Mouse (Mus musculus): ENCODE data around the gene Micu2. TPM values are rescaled to one million over a fixed set of nuclear protein-coding genes. Genes with fewer than 3 reads are reported as not detected.

Micu2 gene
- total and polyA plus RNA-seq, 2 experiments from 2014 or later: 43.5 to 69.1 TPM

DNA sequence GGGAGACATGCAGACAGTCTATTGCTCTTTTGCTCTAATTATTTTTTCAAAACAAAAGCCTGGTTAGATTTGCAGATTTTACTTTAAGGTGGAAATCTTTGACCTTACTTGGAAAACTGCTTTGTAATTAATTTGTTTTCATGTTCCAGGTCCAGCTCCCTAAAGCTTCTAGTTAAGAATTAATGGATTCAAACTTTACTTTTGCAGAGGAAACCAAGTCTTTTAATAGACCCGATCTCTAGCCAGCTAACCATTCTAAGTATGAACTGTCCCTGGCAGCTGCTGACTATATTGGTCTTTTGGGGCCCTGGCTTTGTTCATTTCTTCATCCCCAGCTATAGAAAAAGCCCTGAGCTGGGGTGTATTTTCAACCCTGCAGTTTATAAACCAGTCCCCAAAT is 3.1 kb upstream of the Micu2 start:
- no peak for ATAC-seq
- no peak for TF ChIP-seq CTCF (IDR thresholded peaks at IDR 0.05; ENCODE audit: low read depth)
- WGBS: 84% methylated on average over 1 of the region's 1 CpGs

GRCm38 (mm10) chr14:57999402-57999734 is 306 bp upstream of the Micu2 start:
- peak overlapping the region; percentile 89 for H3K4me2 ChIP-seq (ENCODE audit: low read depth, low read length)
- H3K27me3 ChIP-seq (ENCODE audit: insufficient read depth, low read length): no peaks in the 10 kb centered on the region

More for the DNA sequence above, 3.1 kb upstream of the Micu2 start:
- no peaks in the 10 kb centered on the region for H3K36me3 ChIP-seq (ENCODE audit: insufficient read depth, low read length)
- no peaks in the 10 kb centered on the region for H3K4me1 ChIP-seq (ENCODE audit: insufficient read depth, low read length)
- H3K9ac ChIP-seq (replicated peaks; ENCODE audit: low read length): no peak overlapping the region
- DNase-seq (ENCODE audit: low spot score): no peak
- H3K9me3 ChIP-seq (ENCODE audit: low read length): no peaks in the 10 kb centered on the region
- H3K27ac ChIP-seq: no peak overlapping the region
- H3K4me2 ChIP-seq (ENCODE audit: low read depth, low read length): no peak overlapping the region
- H3K27me3 ChIP-seq (ENCODE audit: insufficient read depth, low read length): no peaks in the 10 kb centered on the region
- H3K4me3 ChIP-seq (ENCODE audit: low read length): no peak overlapping the region

GRCm38 (mm10) chr14:57997431-57997830 is 1.6 kb downstream of the Micu2 start:
- Histone ChIP-seq H3K9me3 (ENCODE audit: low read length) (no peaks in the 10 kb centered on the region), H3K27ac (no peak overlapping the region), H3K9ac (replicated peaks; ENCODE audit: low read length) (no peak overlapping the region), H3K4me1 (ENCODE audit: insufficient read depth, low read length) (no peaks in the 10 kb centered on the region), H3K27me3 (ENCODE audit: insufficient read depth, low read length) (no peaks in the 10 kb centered on the region), H3K4me3 (ENCODE audit: low read length) (no peak overlapping the region), H3K36me3 (ENCODE audit: insufficient read depth, low read length) (no peaks in the 10 kb centered on the region), H3K4me2 (ENCODE audit: low read depth, low read length) (no peak overlapping the region)
- ATAC-seq (no peak), DNase-seq (ENCODE audit: low spot score) (no peak)
- no peak for TF ChIP-seq CTCF (IDR thresholded peaks at IDR 0.05; ENCODE audit: low read depth)
- WGBS: 81% methylated on average over 1 of the region's 1 CpGs

More at GRCm38 (mm10) chr14:57999402-57999734, 306 bp upstream of the Micu2 start:
- WGBS: 34% methylated on average over 5 of the region's 5 CpGs
- Histone ChIP-seq H3K36me3 (ENCODE audit: insufficient read depth, low read length) (no peaks in the 10 kb centered on the region), H3K4me3 (ENCODE audit: low read length) (peak overlapping the region; percentile 92), H3K27ac (peak overlapping the region; percentile 85; the same call in 1 of the 2 replicates), H3K9me3 (ENCODE audit: low read length) (no peaks in the 10 kb centered on the region), H3K9ac (replicated peaks; ENCODE audit: low read length) (no peak overlapping the region; the same call in 1 of the 2 replicates), H3K4me1 (ENCODE audit: insufficient read depth, low read length) (no peaks in the 10 kb centered on the region)
- ATAC-seq: no peak
- DNase-seq (ENCODE audit: low spot score): no peak
- peak; percentile 19; the same call in 1 of the 2 replicates for TF ChIP-seq CTCF (IDR thresholded peaks at IDR 0.05; ENCODE audit: low read depth)

- H3K27me3 ChIP-seq (ENCODE audit: insufficient read depth, low read length): no peaks in the 10 kb centered on the region
- H3K9me3 ChIP-seq (ENCODE audit: low read length): no peaks in the 10 kb centered on the region
- H3K4me3 ChIP-seq (ENCODE audit: low read length): no peak overlapping the region
- DNase-seq (ENCODE audit: low spot score) (no peak), ATAC-seq (no peak)
- 94% methylated on average over 3 of the region's 3 CpGs for WGBS
- H3K36me3 ChIP-seq (ENCODE audit: insufficient read depth, low read length): no peaks in the 10 kb centered on the region
- no peaks in the 10 kb centered on the region for H3K4me1 ChIP-seq (ENCODE audit: insufficient read depth, low read length)
- 0 out of 2 replicates have a peak, but pooled peaks have one; percentile 16 for TF ChIP-seq CTCF (IDR thresholded peaks at IDR 0.05; ENCODE audit: low read depth)
- H3K9ac ChIP-seq (replicated peaks; ENCODE audit: low read length): no peak overlapping the region
- no peak overlapping the region for H3K27ac ChIP-seq
- H3K4me2 ChIP-seq (ENCODE audit: low read depth, low read length): no peak overlapping the region
These were observed 2.9 kb downstream of the Micu2 start for GRCm38 (mm10) chr14:57996210-57996609.

DNA sequence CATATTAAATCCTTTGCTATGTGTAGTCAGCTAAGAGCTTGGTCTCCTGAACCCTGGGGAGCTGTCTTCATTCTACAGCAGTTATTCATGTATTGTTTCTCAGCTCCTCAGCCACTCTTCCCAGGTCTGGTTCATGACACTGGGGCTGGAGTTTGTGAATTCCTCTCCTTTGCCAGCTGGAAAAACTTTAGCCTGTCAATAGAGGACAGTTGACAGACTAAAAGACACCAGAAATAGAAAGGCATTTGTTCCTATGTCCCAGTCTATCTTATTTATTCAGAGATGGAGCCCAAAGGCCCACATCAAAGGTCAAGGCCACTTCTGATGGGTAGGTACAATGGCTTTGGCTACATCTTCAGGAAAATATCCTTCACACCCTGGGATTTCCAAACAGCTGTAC is 7.3 kb downstream of the Micu2 start:
- no peak overlapping the region for H3K27ac ChIP-seq
- no peaks in the 10 kb centered on the region for H3K9me3 ChIP-seq (ENCODE audit: low read length)
- no peaks in the 10 kb centered on the region for H3K27me3 ChIP-seq (ENCODE audit: insufficient read depth, low read length)
- no peak overlapping the region for H3K4me2 ChIP-seq (ENCODE audit: low read depth, low read length)
- TF ChIP-seq CTCF (IDR thresholded peaks at IDR 0.05; ENCODE audit: low read depth): no peak
- no peaks in the 10 kb centered on the region for H3K36me3 ChIP-seq (ENCODE audit: insufficient read depth, low read length)
- ATAC-seq (no peak), DNase-seq (ENCODE audit: low spot score) (no peak)
- H3K9ac ChIP-seq (replicated peaks; ENCODE audit: low read length): no peak overlapping the region
- H3K4me1 ChIP-seq (ENCODE audit: insufficient read depth, low read length): no peaks in the 10 kb centered on the region
- H3K4me3 ChIP-seq (ENCODE audit: low read length): no peak overlapping the region

GRCm38 (mm10) chr14:57989162-57989561 is 9.9 kb downstream of the Micu2 start:
- Histone ChIP-seq H3K4me1 (ENCODE audit: insufficient read depth, low read length) (no peaks in the 10 kb centered on the region), H3K27ac (no peak overlapping the region), H3K4me3 (ENCODE audit: low read length) (no peak overlapping the region), H3K27me3 (ENCODE audit: insufficient read depth, low read length) (no peaks in the 10 kb centered on the region), H3K9ac (replicated peaks; ENCODE audit: low read length) (no peak overlapping the region), H3K9me3 (ENCODE audit: low read length) (no peaks in the 10 kb centered on the region), H3K36me3 (ENCODE audit: insufficient read depth, low read length) (no peaks in the 10 kb centered on the region), H3K4me2 (ENCODE audit: low read depth, low read length) (no peak overlapping the region)
- DNase-seq (ENCODE audit: low spot score) (no peak), ATAC-seq (no peak)
- TF ChIP-seq CTCF (IDR thresholded peaks at IDR 0.05; ENCODE audit: low read depth): no peak
- 98% methylated on average over 2 of the region's 2 CpGs for WGBS

DNA sequence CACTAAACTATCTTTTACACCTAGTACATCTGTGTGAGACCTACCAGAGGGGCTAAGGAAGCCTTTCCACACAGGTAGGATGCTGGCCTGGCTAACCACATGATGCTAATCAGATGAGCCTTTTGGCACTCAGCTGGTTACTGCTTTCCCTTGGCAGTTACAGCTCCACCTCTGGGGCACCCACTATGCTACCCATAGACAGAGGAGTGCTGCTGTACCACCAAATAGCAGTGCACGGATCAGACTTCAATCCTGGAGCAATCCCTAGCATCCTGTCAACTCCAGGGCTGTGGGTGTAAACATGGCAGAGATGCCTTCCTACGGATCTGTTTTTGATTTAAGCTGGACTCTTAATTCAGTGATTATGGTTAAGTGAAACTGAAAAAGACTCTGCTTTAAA is 13.3 kb downstream of the Micu2 start:
- H3K36me3 ChIP-seq (ENCODE audit: insufficient read depth, low read length): no peaks in the 10 kb centered on the region
- H3K9ac ChIP-seq (replicated peaks; ENCODE audit: low read length): no peak overlapping the region
- no peak overlapping the region for H3K4me2 ChIP-seq (ENCODE audit: low read depth, low read length)
- TF ChIP-seq CTCF (IDR thresholded peaks at IDR 0.05; ENCODE audit: low read depth): no peak
- 91% methylated on average over 2 of the region's 2 CpGs for WGBS
- H3K27me3 ChIP-seq (ENCODE audit: insufficient read depth, low read length): no peaks in the 10 kb centered on the region
- ATAC-seq (no peak), DNase-seq (ENCODE audit: low spot score) (no peak)
- no peaks in the 10 kb centered on the region for H3K4me1 ChIP-seq (ENCODE audit: insufficient read depth, low read length)
- H3K9me3 ChIP-seq (ENCODE audit: low read length): no peaks in the 10 kb centered on the region
- no peak overlapping the region for H3K27ac ChIP-seq
- no peak overlapping the region for H3K4me3 ChIP-seq (ENCODE audit: low read length)

All from hindbrain, postnatal 0 days (tissue).